Comparison of ENCODE assay signal across 18 mouse cellular contexts in genomic region chr2:27377876-27378275, GRCm38 (mm10). TPM values are rescaled to one million over a fixed set of nuclear protein-coding genes. Genes with fewer than 3 reads are reported as not detected.
DNase-seq lines count a peak whose midpoint lies in the region; ATAC-seq lines count a peak whose summit lies in the region.
"Had no signal": no experiment of that assay in that cellular context is flagged by ENCODE, and none has a peak within 500 bp of the region (broad histone marks: within the 10 kb centered on the region; RNA-seq: fewer than 3 reads in every experiment).

No protein-coding gene starts in this region.

- no peak for ATAC-seq in forebrain, embryonic 16.5 days
- no peak for ATAC-seq in neural tube, embryonic 12.5 days (ENCODE audit: low FRiP score, low read depth)
- ATAC-seq in neural tube, embryonic 15.5 days (ENCODE audit: low FRiP score) = no peak
- ATAC-seq in midbrain, embryonic 16.5 days = no peak
- ATAC-seq: inflammation-experienced regulatory T-cells, adult 6 months; liver, postnatal 0 days had no signal

- H3K4me1 ChIP-seq in forebrain, embryonic 10.5 days = peaks cover 80% of the 10 kb centered on the region
- peaks cover 31% of the 10 kb centered on the region for H3K4me1 ChIP-seq in forebrain, embryonic 16.5 days (replicated peaks; ENCODE audit: control insufficient read depth, insufficient read depth, low read length)
- peaks cover 65% of the 10 kb centered on the region for H3K4me1 ChIP-seq in neural tube, embryonic 12.5 days
- H3K4me1 ChIP-seq in neural tube, embryonic 15.5 days = peaks cover 53% of the 10 kb centered on the region
- peaks cover 23% of the 10 kb centered on the region for H3K4me1 ChIP-seq in midbrain, embryonic 16.5 days (ENCODE audit: control insufficient read depth, insufficient read depth, low read length)

- H3K9ac ChIP-seq in forebrain, embryonic 16.5 days (replicated peaks; ENCODE audit: low read depth, low read length) = no peak overlapping the region
- no peak overlapping the region for H3K9ac ChIP-seq in neural tube, embryonic 12.5 days
- no peak overlapping the region for H3K9ac ChIP-seq in neural tube, embryonic 15.5 days (replicated peaks)
- no peak overlapping the region for H3K9ac ChIP-seq in midbrain, embryonic 16.5 days (ENCODE audit: low read depth, low read length)
- H3K9ac ChIP-seq: forebrain, embryonic 15.5 days; limb, embryonic 15.5 days; liver, postnatal 0 days had no signal

- peak overlapping the region; percentile 63; the same call in 1 of the 2 replicates for H3K27ac ChIP-seq in forebrain, embryonic 10.5 days
- no peak overlapping the region for H3K27ac ChIP-seq in forebrain, embryonic 16.5 days (ENCODE audit: low read length)
- H3K27ac ChIP-seq in neural tube, embryonic 12.5 days = no peak overlapping the region
- H3K27ac ChIP-seq in neural tube, embryonic 15.5 days (replicated peaks) = no peak overlapping the region
- H3K27ac ChIP-seq in midbrain, embryonic 16.5 days (ENCODE audit: low read length) = peak overlapping the region; percentile 28; the same call in 1 of the 2 replicates
- H3K27ac ChIP-seq: forebrain, embryonic 15.5 days; gastrocnemius, adult 2 months had no signal

- WGBS in forebrain, embryonic 10.5 days = 22% methylated on average over 4 of the region's 4 CpGs
- WGBS in forebrain, embryonic 16.5 days = 22% methylated on average over 4 of the region's 4 CpGs
- 21% methylated on average over 4 of the region's 4 CpGs for whole genome bisulfite sequencing in neural tube, embryonic 12.5 days
- WGBS in neural tube, embryonic 15.5 days = 8% methylated on average over 4 of the region's 4 CpGs
- 18% methylated on average over 4 of the region's 4 CpGs for WGBS in midbrain, embryonic 16.5 days

- H3K4me2 ChIP-seq in forebrain, embryonic 16.5 days (ENCODE audit: low read length) = no peak overlapping the region
- 0 out of 2 replicates have a peak overlapping the region, but pooled peaks have one; percentile 3 for H3K4me2 ChIP-seq in neural tube, embryonic 12.5 days (replicated peaks)
- no peak overlapping the region for H3K4me2 ChIP-seq in neural tube, embryonic 15.5 days
- H3K4me2 ChIP-seq in midbrain, embryonic 16.5 days (ENCODE audit: low read length) = no peak overlapping the region
- H3K4me2 ChIP-seq: forebrain, embryonic 15.5 days; limb, embryonic 15.5 days had no signal

- H3K9me3 ChIP-seq in forebrain, embryonic 10.5 days = no peaks in the 10 kb centered on the region
- no peaks in the 10 kb centered on the region for H3K9me3 ChIP-seq in forebrain, embryonic 16.5 days (ENCODE audit: control insufficient read depth, low read length)
- no peaks in the 10 kb centered on the region for H3K9me3 ChIP-seq in neural tube, embryonic 12.5 days
- H3K9me3 ChIP-seq in neural tube, embryonic 15.5 days (replicated peaks) = no peaks in the 10 kb centered on the region
- H3K9me3 ChIP-seq in midbrain, embryonic 16.5 days (replicated peaks; ENCODE audit: control insufficient read depth, low read length, poor library complexity, severe bottlenecking) = no peaks in the 10 kb centered on the region
- H3K9me3 ChIP-seq: forebrain, embryonic 15.5 days; limb, embryonic 15.5 days had no signal

- H3K4me3 ChIP-seq in forebrain, embryonic 10.5 days = no peak overlapping the region
- no peak overlapping the region for H3K4me3 ChIP-seq in forebrain, embryonic 16.5 days (replicated peaks; ENCODE audit: low read length)
- H3K4me3 ChIP-seq in neural tube, embryonic 12.5 days = no peak overlapping the region
- no peak overlapping the region for H3K4me3 ChIP-seq in neural tube, embryonic 15.5 days (replicated peaks)
- no peak overlapping the region for H3K4me3 ChIP-seq in midbrain, embryonic 16.5 days (ENCODE audit: low read depth, low read length)
- H3K4me3 ChIP-seq: forebrain, embryonic 15.5 days; gastrocnemius, adult 2 months; limb, embryonic 15.5 days had no signal

- no peaks in the 10 kb centered on the region for H3K36me3 ChIP-seq in forebrain, embryonic 10.5 days (replicated peaks)
- H3K36me3 ChIP-seq in forebrain, embryonic 16.5 days (ENCODE audit: control insufficient read depth, insufficient read depth) = no peaks in the 10 kb centered on the region
- no peaks in the 10 kb centered on the region for H3K36me3 ChIP-seq in neural tube, embryonic 12.5 days
- H3K36me3 ChIP-seq in neural tube, embryonic 15.5 days = no peaks in the 10 kb centered on the region
- no peaks in the 10 kb centered on the region for H3K36me3 ChIP-seq in midbrain, embryonic 16.5 days (ENCODE audit: control insufficient read depth, insufficient read depth, low read length)
- H3K36me3 ChIP-seq: forebrain, embryonic 15.5 days; limb, embryonic 15.5 days had no signal

- 0 out of 2 replicates have a peak, but pooled peaks cover 11% of the 10 kb centered on the region for H3K27me3 ChIP-seq in forebrain, embryonic 10.5 days (ENCODE audit: poor library complexity, severe bottlenecking)
- no peaks in the 10 kb centered on the region for H3K27me3 ChIP-seq in forebrain, embryonic 16.5 days (replicated peaks; ENCODE audit: control insufficient read depth, insufficient read depth, low read length)
- no peaks in the 10 kb centered on the region for H3K27me3 ChIP-seq in neural tube, embryonic 12.5 days (replicated peaks)
- no peaks in the 10 kb centered on the region for H3K27me3 ChIP-seq in neural tube, embryonic 15.5 days (replicated peaks)
- no peaks in the 10 kb centered on the region for H3K27me3 ChIP-seq in midbrain, embryonic 16.5 days (ENCODE audit: control insufficient read depth, insufficient read depth, low read depth, low read length)
- H3K27me3 ChIP-seq: forebrain, embryonic 15.5 days; limb, embryonic 15.5 days had no signal

- DNase-seq in forebrain, embryonic 10.5 days (ENCODE audit: extremely low spot score, low spot score) = no peak
- peak; percentile 57 for DNase-seq in thymus, postnatal 4 days
- DNase-seq in left cerebral cortex, adult 8-10 months (ENCODE audit: low spot score in 2 of 2) = no peak
- DNase-seq in frontal cortex, postnatal 36 days (ENCODE audit: low spot score in 2 of 2) = no peak
- DNase-seq: adrenal gland, postnatal 10 days; gastrocnemius, adult 2 months; heart, adult 11 months; heart, postnatal 10 days; liver, postnatal 0 days; lung, postnatal 36 days; right cerebral cortex, postnatal 14 days had no signal

RNA-seq across cellular contexts. Expression of gene Vav2, which starts 49.0 kb away (rescaled TPM):
- polyA plus RNA-seq in forebrain, embryonic 10.5 days (2016; fragmentation: Nextera tagmentation; extraction: Ambion mirVana) = 11.5 and 11.8 TPM in 2 replicates
- polyA plus RNA-seq in forebrain, embryonic 16.5 days (2015; fragmentation: Nextera tagmentation; extraction: Ambion mirVana) = 11.9 and 13.1 TPM in 2 replicates
- polyA plus RNA-seq in neural tube, embryonic 12.5 days (2016; fragmentation: Nextera tagmentation; extraction: Ambion mirVana) = 25.3 and 29.9 TPM in 2 replicates
- polyA plus RNA-seq in neural tube, embryonic 15.5 days (2015; fragmentation: Nextera tagmentation; extraction: Ambion mirVana) = 12.4 and 15.5 TPM in 2 replicates
- polyA plus RNA-seq in midbrain, embryonic 16.5 days (2015; fragmentation: Nextera tagmentation; extraction: Ambion mirVana) = 9.2 and 12.6 TPM in 2 replicates
- 10 to 100 TPM in 2 of 4 experiments, 1 to 10 TPM in 2; 9.1 to 11.0 (median 9.8) TPM for total RNA-seq in left cerebral cortex, adult 8-10 months (2022)

Comparison
In these comparisons a context has a peak if more than half of its experiments do, and no peak if none do; other contexts are left out.
1. H3K27ac ChIP-seq: peak in forebrain, embryonic 10.5 days (single experiment) and midbrain, embryonic 16.5 days (single experiment); none in forebrain, embryonic 16.5 days (single experiment), neural tube, embryonic 12.5 days (single experiment) and neural tube, embryonic 15.5 days (single experiment).